Mouse (Mus musculus) neural tube, embryonic 11.5 days (tissue): ENCODE data around the gene Fbxw7. TPM values are rescaled to one million over a fixed set of nuclear protein-coding genes. Genes with fewer than 3 reads are reported as not detected.
A peak's percentile ranks its signal among the peaks of the same experiment; 100 is the strongest.

Experiments used
- ATAC-seq: fragments of 200-750 bp; cut with Nextera tagmentation; 2 replicates; pipeline ENCODE4 v1.8.0; 2017; ENCODE audit warnings: moderate number of reproducible peaks, mild to moderate bottlenecking, moderate TSS enrichment, moderate library complexity; ENCODE audit not compliant: insufficient read depth, low FRiP score, low TSS enrichment
- DNase-seq: peaks from one replicate; pipeline ENCODE4 v3.0.0-alpha.2; 2015; ENCODE audit warnings: low spot score
- H3K27ac ChIP-seq: fragments of 300-500 bp; sonication (generic); 2 replicates; pipeline ENCODE4 v1.5.1; 2014; ENCODE audit warnings: low read depth, mild to moderate bottlenecking, low read length
- H3K27me3 ChIP-seq: fragments of 300-500 bp; sonication (generic); 2 replicates; pipeline ENCODE4 v1.6.1; 2014; ENCODE audit warnings: mild to moderate bottlenecking, low read length, mixed read lengths; ENCODE audit not compliant: control insufficient read depth, insufficient read depth
- H3K36me3 ChIP-seq: fragments of 300-500 bp; sonication (generic); 2 replicates; pipeline ENCODE4 v1.6.1; 2014; ENCODE audit warnings: mild to moderate bottlenecking, low read length, moderate library complexity, mixed read lengths; ENCODE audit not compliant: control insufficient read depth, insufficient read depth
- H3K4me1 ChIP-seq: fragments of 300-500 bp; sonication (generic); 2 replicates; pipeline ENCODE4 v1.6.1; 2014; ENCODE audit warnings: low read length, mixed read lengths; ENCODE audit not compliant: control insufficient read depth, insufficient read depth
- H3K4me2 ChIP-seq: fragments of 300-500 bp; sonication (generic); 2 replicates; pipeline ENCODE4 v1.6.1; 2014; ENCODE audit warnings: low read depth, mild to moderate bottlenecking, moderate library complexity
- H3K4me3 ChIP-seq: fragments of 300-500 bp; sonication (generic); 2 replicates; pipeline ENCODE4 v1.5.1; 2014; ENCODE audit warnings: low read depth, low read length
- H3K9ac ChIP-seq: fragments of 300-500 bp; sonication (generic); 2 replicates; pipeline ENCODE4 v1.6.1; 2014; ENCODE audit warnings: mild to moderate bottlenecking, low read length
- H3K9me3 ChIP-seq: fragments of 300-500 bp; sonication (generic); 2 replicates; pipeline ENCODE4 v1.6.1; 2016; ENCODE audit warnings: low read length; ENCODE audit not compliant: control insufficient read depth
- WGBS: fragments of 180-500 bp; shearing (Covaris S2); extraction: QIAGEN DNeasy Blood & Tissue Kit; methylation state at CpG from one replicate; pipeline ENCODE4 v1.1.7; 2014; 5-methylcytosine and 5-hydroxymethylcytosine counted together
- polyA plus RNA-seq: library from polyadenylated mRNA; unstranded; fragments of >200 nt; fragmentation: Nextera tagmentation; extraction: Ambion mirVana; gene quantifications from 2 replicates; pipeline ENCODE4 v1.2.1, GENCODE M21; 2014

The Fbxw7 gene
- polyA plus RNA-seq, 1 experiment from 2014 or later, result 23.0 TPM

DNA sequence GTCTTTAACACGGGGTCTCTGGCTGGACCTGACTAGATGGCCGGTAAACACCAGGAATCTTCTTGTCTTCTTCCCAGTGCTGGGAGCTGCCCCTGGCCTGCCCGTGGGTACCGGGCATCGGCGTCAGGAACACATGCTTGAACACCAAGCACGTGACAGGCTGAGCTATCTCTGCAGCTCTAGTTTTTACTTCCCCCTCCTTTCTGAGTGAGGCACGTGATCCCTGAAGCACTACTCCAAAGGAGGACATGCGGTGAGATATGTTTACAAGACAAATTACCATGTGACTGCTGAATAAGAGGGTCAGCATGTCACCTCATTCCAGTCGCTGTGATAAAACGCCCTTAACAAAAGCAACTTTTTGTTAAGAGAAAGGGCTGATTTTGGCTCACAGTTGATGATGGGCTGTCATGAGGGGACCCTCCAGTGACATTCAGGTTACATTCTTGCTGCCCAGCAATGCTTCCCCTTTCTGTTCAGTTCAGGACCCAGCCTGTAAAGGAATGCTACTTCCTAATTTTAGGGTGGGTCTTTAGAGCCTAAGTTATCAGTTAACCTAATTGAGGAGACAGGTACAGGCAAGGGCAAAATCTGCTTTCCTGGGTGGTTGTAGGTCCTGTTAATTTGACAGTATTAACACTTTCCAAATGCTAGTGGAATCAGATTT, 68.9 kb downstream of the Fbxw7 start:
- no peaks in the 10 kb centered on the region for H3K27me3 ChIP-seq

DNA sequence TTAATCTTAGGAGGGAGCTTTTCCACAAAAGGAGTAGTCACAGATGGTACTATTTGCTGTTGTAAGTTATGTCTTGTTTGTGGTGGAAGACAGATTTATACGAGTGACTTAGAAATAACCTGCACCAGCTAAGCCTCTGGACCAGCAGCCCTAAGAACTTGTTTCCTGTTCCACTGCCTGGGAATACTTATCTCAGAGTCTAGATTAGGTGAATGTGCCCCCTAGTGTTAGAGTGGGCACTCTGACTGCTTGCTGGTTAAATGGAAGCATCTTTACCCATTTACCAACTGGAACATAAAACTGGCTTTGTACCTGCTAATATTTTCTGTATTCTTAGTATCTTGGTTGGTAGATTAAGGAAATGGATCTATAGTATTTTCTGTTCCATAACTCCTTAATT, 74.6 kb downstream of the Fbxw7 start:
- Histone ChIP-seq H3K27me3 (no peaks in the 10 kb centered on the region), H3K9ac (no peak overlapping the region), H3K4me2 (no peak overlapping the region), H3K9me3 (no peaks in the 10 kb centered on the region), H3K4me1 (no peaks in the 10 kb centered on the region), H3K36me3 (no peaks in the 10 kb centered on the region), H3K4me3 (no peak overlapping the region), H3K27ac (no peak overlapping the region)
- WGBS, result 71% methylated on average over 1 of the region's 1 CpGs
- no peak for ATAC-seq
- no peak for DNase-seq

More for the DNA sequence above, 68.9 kb downstream of the Fbxw7 start:
- no peak overlapping the region for H3K4me3 ChIP-seq
- ATAC-seq (no peak), DNase-seq (no peak)
- H3K4me2 ChIP-seq, result no peak overlapping the region
- no peaks in the 10 kb centered on the region; the same call in 1 of the 2 replicates for H3K4me1 ChIP-seq
- H3K36me3 ChIP-seq, result no peaks in the 10 kb centered on the region
- H3K9ac ChIP-seq, result no peak overlapping the region
- no peak overlapping the region for H3K27ac ChIP-seq
- WGBS, result 44% methylated on average over 11 of the region's 11 CpGs
- H3K9me3 ChIP-seq, result no peaks in the 10 kb centered on the region

- no peak overlapping the region for H3K4me3 ChIP-seq
- 93% methylated on average over 5 of the region's 5 CpGs for WGBS
- DNase-seq, result no peak
- H3K9ac ChIP-seq, result no peak overlapping the region
- H3K27me3 ChIP-seq, result no peaks in the 10 kb centered on the region
- no peaks in the 10 kb centered on the region for H3K9me3 ChIP-seq
- no peak overlapping the region for H3K27ac ChIP-seq
- no peaks in the 10 kb centered on the region for H3K4me1 ChIP-seq
- H3K36me3 ChIP-seq, result no peaks in the 10 kb centered on the region
- H3K4me2 ChIP-seq, result no peak overlapping the region
- no peak for ATAC-seq
These were observed 75.9 kb downstream of the Fbxw7 start for GRCm38 (mm10) chr3:84890983-84891382.

DNA sequence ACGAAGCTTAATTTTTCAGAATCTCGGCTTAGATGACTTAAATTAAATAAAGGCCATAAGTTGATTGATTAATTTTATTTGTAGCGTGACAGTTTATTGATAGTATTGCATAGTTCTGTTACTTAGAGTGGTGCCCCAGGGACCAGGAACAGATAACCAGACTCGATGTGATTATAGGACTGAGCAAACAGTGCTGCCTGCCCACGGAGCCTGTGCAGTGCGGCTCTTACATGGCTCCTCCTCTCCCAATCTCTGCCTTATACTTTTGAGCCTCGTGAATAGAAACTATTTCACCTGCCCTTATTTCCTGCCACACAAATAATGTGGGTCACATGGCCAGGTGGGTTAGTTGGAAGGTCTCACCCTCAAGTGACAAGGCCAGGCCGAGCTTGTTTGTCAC, 82.9 kb downstream of the Fbxw7 start:
- DNase-seq (no peak), ATAC-seq (no peak)
- Histone ChIP-seq H3K9me3 (no peaks in the 10 kb centered on the region), H3K4me3 (no peak overlapping the region), H3K9ac (no peak overlapping the region), H3K4me1 (no peaks in the 10 kb centered on the region), H3K27me3 (no peaks in the 10 kb centered on the region), H3K36me3 (no peaks in the 10 kb centered on the region), H3K4me2 (no peak overlapping the region), H3K27ac (no peak overlapping the region)
- WGBS, result 91% methylated on average over 8 of the region's 8 CpGs

DNA sequence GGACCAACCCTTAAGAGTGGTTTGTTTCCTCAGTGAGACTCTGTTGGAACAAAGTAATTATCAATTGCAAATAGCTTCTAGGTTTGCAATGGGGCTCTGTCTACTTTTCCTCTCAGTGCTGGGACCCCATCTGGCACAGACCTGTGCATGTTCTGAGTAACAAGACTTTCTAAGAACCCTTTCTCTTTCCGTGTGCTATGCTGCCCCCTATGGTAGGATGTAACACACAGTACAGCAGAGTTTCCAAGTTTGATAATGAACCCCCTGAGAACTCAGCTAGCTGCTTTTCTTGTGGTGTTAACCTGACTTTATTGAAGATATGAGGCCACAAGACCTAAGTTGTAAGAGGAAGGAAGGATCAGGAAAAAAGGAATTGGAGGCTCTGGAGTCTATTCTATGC, 91.5 kb downstream of the Fbxw7 start:
- 31% methylated on average over 1 of the region's 1 CpGs for WGBS
- ATAC-seq, result no peak
- DNase-seq, result peak; percentile 38

GRCm38 (mm10) chr3:84914284-84914683, 99.2 kb downstream of the Fbxw7 start:
- ATAC-seq, result no peak
- no peaks in the 10 kb centered on the region for H3K36me3 ChIP-seq
- no peak for DNase-seq
- whole genome bisulfite sequencing, result 68% methylated on average over 1 of the region's 1 CpGs
- no peak overlapping the region for H3K27ac ChIP-seq
- H3K4me3 ChIP-seq, result no peak overlapping the region
- no peak overlapping the region for H3K9ac ChIP-seq
- H3K4me1 ChIP-seq, result no peaks in the 10 kb centered on the region
- H3K4me2 ChIP-seq, result no peak overlapping the region
- H3K27me3 ChIP-seq, result no peaks in the 10 kb centered on the region
- no peaks in the 10 kb centered on the region for H3K9me3 ChIP-seq

More for the DNA sequence above, 91.5 kb downstream of the Fbxw7 start:
- Histone ChIP-seq H3K27ac (no peak overlapping the region), H3K36me3 (no peaks in the 10 kb centered on the region), H3K27me3 (no peaks in the 10 kb centered on the region), H3K4me2 (no peak overlapping the region), H3K9ac (no peak overlapping the region), H3K4me1 (no peaks in the 10 kb centered on the region), H3K4me3 (no peak overlapping the region), H3K9me3 (no peaks in the 10 kb centered on the region)

- no peaks in the 10 kb centered on the region for H3K27me3 ChIP-seq
- WGBS, result 88% methylated on average over 9 of the region's 9 CpGs
These were observed 103.0 kb downstream of the Fbxw7 start for GRCm38 (mm10) chr3:84917903-84918679.

DNA sequence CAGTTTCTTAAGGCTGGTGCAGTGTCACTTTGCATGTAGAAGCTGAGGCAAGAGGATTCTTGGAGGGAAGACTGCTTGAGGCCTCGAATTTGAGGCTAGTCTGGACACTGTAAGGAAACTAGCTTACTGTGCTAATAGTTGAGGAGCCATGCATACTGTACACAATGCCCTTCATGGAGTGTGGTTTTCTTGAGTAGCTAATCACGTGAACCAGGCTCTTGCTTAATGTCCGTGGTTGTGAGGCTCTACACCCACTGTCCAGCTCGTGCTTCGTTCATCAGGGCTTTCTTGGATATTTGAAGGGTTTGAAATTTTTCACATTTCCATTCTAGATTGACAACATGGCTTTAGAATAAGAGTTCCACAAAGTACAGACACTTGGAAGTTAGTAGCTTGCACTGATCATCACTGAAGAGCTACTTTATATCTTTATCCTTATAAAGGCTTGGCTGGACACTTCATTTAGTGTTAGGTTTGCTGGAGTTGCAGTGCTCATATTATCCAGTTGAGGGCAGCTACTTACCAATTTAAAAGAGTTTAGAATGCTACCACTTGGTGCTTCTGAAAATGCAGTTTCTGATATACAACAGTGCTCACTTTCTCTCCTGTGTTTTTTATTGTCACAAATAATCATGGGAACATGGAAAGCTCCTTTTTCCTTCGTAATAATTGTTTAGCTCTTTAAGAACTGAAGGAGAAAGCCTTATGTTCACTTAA, 106.8 kb downstream of the Fbxw7 start:
- Histone ChIP-seq H3K4me3 (no peak overlapping the region), H3K4me2 (no peak overlapping the region), H3K27ac (no peak overlapping the region), H3K36me3 (no peaks in the 10 kb centered on the region), H3K4me1 (no peaks in the 10 kb centered on the region), H3K9ac (no peak overlapping the region), H3K9me3 (no peaks in the 10 kb centered on the region), H3K27me3 (no peaks in the 10 kb centered on the region)
- DNase-seq (peak; percentile 28), ATAC-seq (no peak)
- 80% methylated on average over 6 of the region's 6 CpGs for WGBS

More at GRCm38 (mm10) chr3:84917903-84918679, 103.0 kb downstream of the Fbxw7 start:
- Histone ChIP-seq H3K36me3 (no peaks in the 10 kb centered on the region), H3K9me3 (no peaks in the 10 kb centered on the region), H3K4me1 (no peaks in the 10 kb centered on the region), H3K4me2 (no peak overlapping the region), H3K27ac (no peak overlapping the region), H3K9ac (no peak overlapping the region), H3K4me3 (no peak overlapping the region)
- ATAC-seq (no peak), DNase-seq (no peak)
